Mouse (Mus musculus) frontal cortex, postnatal 36 days (tissue): ENCODE measurements around the gene Mt4.

Experiments
- DNase-seq, 2 experiments: peaks; one replicate each; pipeline ENCODE4 v3.0.0; 2022; ENCODE audit warnings: low spot score in 2 of 2

The Mt4 gene

GRCm38 (mm10) chr8:94136933-94137332 lies at the start of gene Mt4:
Mt4 (plus strand) TSS chr8:94137197.
- no peak for DNase-seq

GRCm38 (mm10) chr8:94087964-94088363 lies 49.0 kb upstream of the Mt4 start:
- DNase-seq: no peak

DNA sequence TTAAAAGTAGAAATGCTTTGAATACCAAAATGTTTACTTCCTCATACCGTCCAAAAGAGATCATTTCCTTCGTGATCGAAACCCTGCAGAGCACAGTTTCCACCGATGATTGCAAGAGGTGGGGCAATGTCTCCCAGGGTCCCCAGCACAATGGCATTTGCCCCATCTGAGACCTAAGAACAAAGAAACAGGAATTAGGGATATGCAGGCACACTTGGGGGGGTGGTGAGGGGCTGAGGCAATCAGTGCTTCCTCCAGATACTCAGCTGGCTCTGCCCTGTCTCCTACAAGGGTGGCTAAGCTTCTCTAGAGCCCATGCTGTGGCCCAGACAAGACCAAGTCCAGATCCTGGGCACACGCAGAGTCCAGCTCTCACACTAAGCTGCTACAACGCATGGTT lies 47.3 kb upstream of the Mt4 start:
- DNase-seq: no peak

DNA sequence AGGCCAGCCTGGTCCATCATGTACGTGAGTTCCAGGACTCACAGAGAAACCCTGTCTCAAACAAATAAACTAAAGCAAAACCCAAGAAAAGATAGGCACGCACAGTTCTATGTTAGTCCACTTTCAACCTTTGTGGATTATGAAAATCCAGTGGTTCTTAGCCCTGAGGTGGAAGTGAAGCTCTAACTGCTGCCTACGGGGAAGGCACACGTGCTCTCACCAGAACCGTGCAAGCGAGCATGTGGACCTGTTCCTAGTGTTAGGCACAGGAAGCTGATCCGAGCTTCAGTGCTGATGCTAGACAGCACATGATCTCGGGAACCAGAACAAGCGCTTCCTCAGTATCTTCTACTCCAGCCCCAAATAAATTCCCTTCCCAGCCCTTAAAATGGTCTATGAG lies 44.1 kb upstream of the Mt4 start:
- DNase-seq: no peak

DNA sequence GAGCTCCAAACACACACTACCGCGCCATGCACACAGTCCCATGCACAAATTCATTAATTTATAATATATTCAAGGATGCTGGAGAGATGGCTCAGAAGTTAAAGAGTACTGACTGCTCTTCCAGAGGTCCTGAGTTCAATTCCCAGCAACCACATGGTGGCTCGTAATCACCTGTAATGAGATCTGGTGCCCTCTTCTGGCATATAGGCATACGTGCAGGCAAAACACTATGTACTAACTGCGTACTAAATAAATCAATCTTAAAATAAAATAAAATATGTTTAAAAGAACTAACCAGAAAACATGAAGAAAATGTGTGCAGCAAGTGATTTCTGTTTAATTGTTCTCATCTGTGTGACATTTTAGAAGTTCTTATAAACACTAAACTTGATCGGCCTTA lies 42.7 kb upstream of the Mt4 start:
- no peak for DNase-seq

GRCm38 (mm10) chr8:94098081-94098974 lies 38.7 kb upstream of the Mt4 start, which contains the start of gene Bbs2:
Bbs2 (minus strand) TSS chr8:94098928.
- peak; percentile 99 to 100 for DNase-seq

- no peak for DNase-seq
Measured at GRCm38 (mm10) chr8:94098996-94099395, 38.0 kb upstream of the Mt4 start.

- DNase-seq: peak; percentile 52 to 72
Measured at GRCm38 (mm10) chr8:94104146-94104545, 32.9 kb upstream of the Mt4 start.

DNA sequence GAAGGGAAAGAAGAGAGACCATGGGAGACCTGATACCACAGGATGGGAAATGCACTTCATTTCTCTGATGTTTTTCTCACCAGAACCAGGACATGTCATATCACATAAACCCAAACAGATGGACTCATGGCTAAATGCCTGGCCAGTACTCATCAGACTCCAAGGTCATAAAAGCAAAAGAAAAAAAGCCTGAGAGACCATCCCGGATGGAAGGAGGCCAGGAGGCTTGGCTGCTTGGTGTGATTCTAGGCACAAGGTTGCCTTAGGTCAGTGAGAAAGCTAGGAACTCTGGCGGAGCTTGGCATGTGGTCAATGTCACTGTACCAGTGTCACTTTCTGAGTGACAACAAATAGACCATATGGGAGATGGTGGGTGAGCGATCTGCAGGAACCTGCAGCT lies 29.1 kb upstream of the Mt4 start:
- DNase-seq: no peak

DNA sequence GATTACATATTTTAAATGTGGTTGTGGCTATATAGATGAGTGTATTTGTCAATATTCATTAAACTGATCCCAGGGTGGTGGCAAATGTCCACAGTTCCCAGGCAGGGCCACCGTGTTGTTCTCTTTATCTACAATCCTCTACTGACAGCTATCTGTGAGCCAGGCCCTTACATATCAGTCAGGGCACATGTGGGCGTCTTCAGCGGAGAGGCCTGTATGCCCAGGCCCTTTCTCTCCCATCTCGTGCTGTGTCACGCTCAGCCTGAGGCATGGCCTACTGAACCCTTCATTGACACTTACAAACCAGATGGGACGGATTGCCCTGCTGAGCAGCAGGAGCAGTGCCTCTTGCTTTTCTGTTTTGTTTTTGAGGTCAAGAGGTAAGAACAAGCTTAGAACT lies 27.6 kb upstream of the Mt4 start:
- no peak for DNase-seq

DNA sequence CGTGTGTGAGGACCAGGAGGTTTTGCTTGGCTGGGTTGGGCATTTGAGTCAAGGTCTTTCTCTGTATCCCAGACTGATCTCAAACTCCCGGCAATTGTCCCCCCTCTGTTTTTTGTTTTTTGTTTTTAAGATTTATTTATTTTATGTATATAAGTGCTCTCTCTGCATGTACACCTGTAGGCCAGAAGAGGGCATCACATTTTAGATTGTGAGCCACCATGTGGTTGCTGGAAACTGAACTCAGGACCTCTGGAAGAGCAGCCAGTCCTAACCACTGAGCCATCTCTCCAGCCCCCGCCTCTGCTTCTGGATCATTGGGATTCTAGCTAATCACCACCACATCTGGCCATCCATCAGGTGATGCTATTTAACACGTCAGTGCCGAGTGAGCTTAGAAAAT lies 27.2 kb upstream of the Mt4 start:
- DNase-seq: no peak

GRCm38 (mm10) chr8:94110526-94111177 lies 26.3 kb upstream of the Mt4 start:
- peak in 1 of 2 experiments; percentile 19 for DNase-seq

DNA sequence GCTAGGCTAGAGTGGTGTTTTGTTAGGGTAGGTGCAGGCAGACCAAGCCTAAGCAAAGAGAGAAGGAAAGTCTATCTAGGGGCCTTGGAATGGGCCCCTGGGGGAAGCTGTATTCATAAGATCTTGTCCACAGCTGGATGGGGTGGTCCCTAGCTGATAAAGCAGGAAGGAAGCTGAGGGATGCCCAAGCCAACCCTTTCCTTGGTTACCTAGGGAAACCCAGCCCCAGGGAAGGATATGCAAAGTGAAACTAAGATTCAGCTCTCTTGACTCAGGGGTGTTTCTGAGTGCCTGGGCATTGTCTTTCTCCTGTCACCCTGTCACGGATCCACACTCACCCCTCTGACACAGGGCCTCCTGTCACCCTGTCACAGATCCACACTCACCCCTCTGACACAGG lies 23.6 kb upstream of the Mt4 start:
- no peak for DNase-seq

- DNase-seq: no peak
Measured at GRCm38 (mm10) chr8:94113972-94114371, 23.0 kb upstream of the Mt4 start.

- DNase-seq: peak; percentile 26 to 58
Measured at GRCm38 (mm10) chr8:94118776-94119430, 18.1 kb upstream of the Mt4 start.

GRCm38 (mm10) chr8:94121625-94122024 lies 15.4 kb upstream of the Mt4 start:
- no peak for DNase-seq

- no peak for DNase-seq
Measured at GRCm38 (mm10) chr8:94122711-94123468, 14.1 kb upstream of the Mt4 start.

GRCm38 (mm10) chr8:94127711-94128110 lies 9.3 kb upstream of the Mt4 start:
- DNase-seq: no peak

DNA sequence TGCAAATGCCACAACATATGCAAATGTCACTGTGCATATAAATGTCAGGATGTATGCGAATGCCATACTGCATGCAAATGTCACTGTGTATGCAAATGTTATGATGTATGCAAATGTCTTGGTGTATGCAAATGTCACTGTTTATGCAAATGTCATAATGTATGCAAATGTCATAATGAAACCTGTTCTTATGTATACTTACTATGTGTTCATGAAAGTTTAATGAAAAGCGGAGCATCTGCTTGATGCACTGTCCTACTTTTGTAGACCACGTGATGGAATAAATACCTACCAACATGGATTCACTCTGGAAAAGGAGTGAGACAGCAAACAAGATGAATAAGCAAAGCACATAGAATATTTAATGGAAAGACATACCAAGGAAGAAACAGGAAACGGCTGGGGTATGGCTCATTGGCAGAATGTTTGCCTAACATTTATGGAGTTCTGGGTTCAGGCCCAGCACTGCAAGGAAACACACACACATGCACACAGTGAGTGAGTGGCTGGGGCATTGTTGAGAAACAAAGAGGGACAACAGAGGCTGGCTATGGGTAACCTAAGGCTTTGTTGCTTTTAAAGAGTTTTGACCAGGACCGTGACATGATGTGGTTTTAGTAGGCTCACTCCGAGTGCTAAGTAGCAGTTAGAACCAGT lies 7.7 kb upstream of the Mt4 start:
- DNase-seq: no peak

GRCm38 (mm10) chr8:94130126-94130525 lies 6.9 kb upstream of the Mt4 start:
- no peak for DNase-seq

- no peak for DNase-seq
Measured at GRCm38 (mm10) chr8:94132096-94132495, 4.9 kb upstream of the Mt4 start.
